Mouse (Mus musculus) urinary bladder, postnatal 0 days (tissue): ENCODE results near the gene Rbm48. TPM values are rescaled to one million over a fixed set of nuclear protein-coding genes. Genes with fewer than 3 reads are reported as not detected.

ENCODE experiments used
- polyA plus RNA-seq: library from polyadenylated mRNA; unstranded; fragments of >200 nt; fragmentation: Nextera tagmentation; extraction: Ambion mirVana; gene quantifications from 2 replicates; pipeline ENCODE4 v1.2.1, GENCODE M21; 2015

The Rbm48 gene
- polyA plus RNA-seq, result 6.1 and 6.8 TPM in 2 replicates

DNA sequence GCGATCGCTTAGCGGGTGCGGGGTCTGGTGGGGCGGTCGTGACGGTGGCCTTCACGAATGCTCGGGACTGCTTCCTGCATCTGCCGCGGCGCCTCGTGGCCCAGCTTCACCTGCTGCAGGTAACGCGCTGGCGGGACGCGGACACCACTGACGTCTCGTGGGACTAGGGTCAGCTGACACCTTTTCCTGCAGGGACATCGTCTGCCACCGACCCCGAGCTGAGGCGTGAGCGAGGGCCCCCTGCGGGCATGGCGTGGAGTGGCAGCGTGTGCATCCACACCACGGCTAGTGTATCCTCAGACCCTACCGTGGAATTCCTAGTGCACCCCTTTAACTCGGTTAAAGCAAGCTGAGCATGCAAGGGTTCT, at the start of gene Rbm48:
TSS of gene Rbm48 (minus strand) at position 187 of the 368 bp plus-strand sequence.

DNA sequence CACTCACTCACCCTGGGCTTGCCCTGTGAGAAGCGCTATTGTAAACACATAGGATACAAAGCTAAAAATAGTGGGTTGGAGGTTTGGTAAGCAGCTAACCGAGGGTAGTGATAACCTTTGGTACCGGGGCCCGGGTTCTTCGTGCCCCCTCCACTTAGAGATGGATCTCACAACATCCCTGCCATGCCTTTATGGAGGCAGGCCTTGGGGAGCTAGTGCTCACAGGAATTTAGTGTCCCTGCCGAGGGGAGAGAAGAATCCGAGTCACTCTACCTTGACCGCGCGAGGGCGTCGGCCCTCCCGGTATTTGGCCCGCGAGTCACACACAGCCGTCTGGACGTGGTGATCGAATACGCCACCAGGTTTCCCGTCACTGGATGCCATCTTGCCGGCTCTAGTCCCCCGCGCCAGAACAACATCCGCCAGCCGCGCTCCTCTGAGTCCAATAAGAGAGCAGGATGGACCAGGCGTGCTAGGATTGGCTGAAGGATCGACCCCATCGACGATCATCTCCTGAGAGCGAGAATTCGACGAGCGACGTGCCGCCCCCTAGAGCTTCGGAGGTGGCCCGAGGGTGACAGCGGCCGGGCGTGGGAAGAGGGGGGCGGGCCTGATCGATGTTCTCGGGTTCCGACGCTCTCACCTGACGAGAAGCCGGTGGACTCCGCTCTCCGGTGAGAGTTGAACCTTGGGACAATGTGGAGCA, 539 bp downstream of the Rbm48 start, which contains the start of gene Pex1:
TSS of gene Pex1 (plus strand) at position 374 of the 706 bp plus-strand sequence.

DNA sequence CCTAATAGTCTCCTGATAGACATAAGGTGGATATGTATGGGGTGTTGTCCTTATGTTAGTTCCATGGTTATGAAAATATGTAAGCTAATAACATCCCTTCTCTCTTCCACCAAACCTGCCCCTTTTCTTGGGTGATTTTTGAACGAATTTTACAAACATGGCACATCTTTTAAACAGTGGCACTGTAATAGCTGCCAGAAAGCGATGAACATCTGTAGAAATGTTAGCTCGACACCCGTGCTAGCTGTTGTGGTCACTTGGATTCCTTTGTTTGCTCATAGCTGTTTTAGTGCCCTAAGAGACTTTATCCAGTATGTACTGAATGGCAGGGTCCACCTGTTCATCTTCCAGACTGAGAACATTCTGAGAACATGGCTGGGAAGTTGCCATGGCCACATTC, 25.1 kb downstream of the Rbm48 start, which contains the start of gene 1700109H08Rik:
TSS of gene 1700109H08Rik (plus strand) at position 301 of the 400 bp plus-strand sequence.

DNA sequence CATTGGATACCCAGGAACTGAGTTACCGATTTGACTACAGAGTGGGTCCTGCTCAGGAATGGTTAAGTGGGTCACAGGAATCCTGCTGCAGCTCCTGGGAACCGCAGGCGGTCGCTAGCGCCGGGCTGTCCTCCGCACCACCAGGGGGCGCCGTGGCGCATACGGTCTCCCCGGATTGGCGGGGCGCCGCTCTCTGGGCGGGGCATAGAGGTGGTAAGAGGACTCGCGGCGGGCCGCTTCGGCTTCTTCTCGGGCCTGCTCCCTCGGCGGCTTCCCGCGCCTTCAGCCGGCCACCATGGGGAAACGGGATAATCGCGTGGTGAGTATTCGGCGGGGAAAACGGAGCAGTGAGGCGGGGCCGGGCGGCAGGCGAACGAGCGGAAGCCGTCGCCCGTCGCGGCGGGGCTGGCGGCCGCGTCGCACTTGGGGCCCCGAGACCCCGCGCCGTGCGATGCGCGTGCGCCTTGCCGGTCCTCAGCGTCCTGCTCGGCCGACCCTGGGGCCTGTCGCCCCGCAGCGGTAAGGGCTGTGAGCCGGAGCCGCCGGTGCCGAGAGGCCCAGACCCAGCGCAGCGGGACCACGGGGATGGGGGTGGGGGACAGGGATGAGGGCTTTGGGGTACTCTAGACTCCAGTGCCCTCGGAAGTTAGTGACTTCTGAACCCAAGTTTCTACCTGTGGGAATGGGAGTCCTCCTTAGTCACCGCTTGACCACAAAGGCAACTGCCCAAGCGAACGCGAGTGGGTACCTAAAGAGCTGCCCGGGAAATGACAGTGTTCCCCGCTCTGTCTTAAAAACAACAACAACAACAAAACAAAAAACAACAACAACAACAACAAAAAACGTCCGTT, 52.5 kb downstream of the Rbm48 start, which contains the start of gene Fam133b:
TSS of gene Fam133b (plus strand) at position 205 of the 851 bp plus-strand sequence.

Other genes starting within 250 kb of the Rbm48 start
- 13.6 and 14.8 TPM in 2 replicates for gene Fam133b, start 52.8 kb downstream of the Rbm48 start, polyA plus RNA-seq
- gene 1700109H08Rik, start 25.0 kb downstream of the Rbm48 start, polyA plus RNA-seq, result 0.75 TPM in 2 replicates
- 8.8 and 9.5 TPM in 2 replicates for gene Pex1, start 519 bp downstream of the Rbm48 start, polyA plus RNA-seq
- not detected in 2 replicates for gene Tmbim7, start 54.6 kb upstream of the Rbm48 start, polyA plus RNA-seq
- 47.1 and 51.6 TPM in 2 replicates for gene Gatad1, start 60.6 kb upstream of the Rbm48 start, polyA plus RNA-seq
- 7.2 and 7.3 TPM in 2 replicates for gene Ankib1, start 206.3 kb upstream of the Rbm48 start, polyA plus RNA-seq
- 25.7 and 31.9 TPM in 2 replicates for gene Krit1, start 206.6 kb upstream of the Rbm48 start, polyA plus RNA-seq
- not detected in 2 replicates for gene Lrrd1, start 248.6 kb upstream of the Rbm48 start, polyA plus RNA-seq